Mouse (Mus musculus) intestine, embryonic 14.5 days (tissue): ENCODE results near the gene Pik3cd. TPM values are rescaled to one million over a fixed set of nuclear protein-coding genes. Genes with fewer than 3 reads are reported as not detected.

Experiments
- ATAC-seq: fragments of 200-750 bp; cut with Nextera tagmentation; replicated peaks from 2 replicates; pipeline ENCODE4 v1.8.0; 2017; ENCODE audit warnings: low read depth, moderate number of reproducible peaks, moderate TSS enrichment, moderate library complexity; ENCODE audit not compliant: low FRiP score, low TSS enrichment
- DNase-seq: peaks from one replicate; pipeline ENCODE4 v3.0.0-alpha.2; 2018; ENCODE audit warnings: low spot score
- H3K27ac ChIP-seq: fragments of 300-500 bp; sonication (generic); 2 replicates; pipeline ENCODE4 v1.5.1; 2014; ENCODE audit warnings: low read depth, mild to moderate bottlenecking, control low read depth
- H3K27me3 ChIP-seq: fragments of 300-500 bp; sonication (generic); replicated peaks from 2 replicates; pipeline ENCODE4 v1.6.1; 2014; ENCODE audit warnings: low read length, control low read depth; ENCODE audit not compliant: control insufficient read depth, insufficient read depth
- H3K36me3 ChIP-seq: fragments of 300-500 bp; sonication (generic); 2 replicates; pipeline ENCODE4 v1.6.1; 2014; ENCODE audit warnings: low read length, control low read depth; ENCODE audit not compliant: control insufficient read depth, insufficient read depth
- H3K4me1 ChIP-seq: fragments of 300-500 bp; sonication (generic); replicated peaks from 2 replicates; pipeline ENCODE4 v1.6.1; 2014; ENCODE audit warnings: low read length, control low read depth, mixed read lengths; ENCODE audit not compliant: control insufficient read depth, insufficient read depth
- H3K4me2 ChIP-seq: fragments of 300-500 bp; sonication (generic); 2 replicates; pipeline ENCODE4 v1.6.1; 2014; ENCODE audit warnings: low read length
- H3K4me3 ChIP-seq: fragments of 300-500 bp; sonication (generic); 2 replicates; pipeline ENCODE4 v1.5.1; 2014; ENCODE audit warnings: low read depth, low read length, control low read depth, mixed read lengths
- H3K9ac ChIP-seq: fragments of 300-500 bp; sonication (generic); 2 replicates; pipeline ENCODE4 v1.6.1; 2014; ENCODE audit warnings: mild to moderate bottlenecking, low read length
- H3K9me3 ChIP-seq: fragments of 300-500 bp; sonication (generic); 2 replicates; pipeline ENCODE4 v1.6.1; 2016; ENCODE audit warnings: low read length, control low read depth; ENCODE audit not compliant: control insufficient read depth
- WGBS: fragments of 180-500 bp; shearing (Covaris S2); extraction: QIAGEN DNeasy Blood & Tissue Kit; methylation state at CpG from one replicate; pipeline ENCODE4 v1.1.7; 2014; 5-methylcytosine and 5-hydroxymethylcytosine counted together
- polyA plus RNA-seq: library from polyadenylated mRNA; unstranded; fragments of >200 nt; fragmentation: Nextera tagmentation; extraction: Ambion mirVana; gene quantifications from 2 replicates; pipeline ENCODE4 v1.2.1, GENCODE M21; 2014

The Pik3cd gene
- polyA plus RNA-seq, 1 experiment from 2014 or later, result 5.2 TPM

DNA sequence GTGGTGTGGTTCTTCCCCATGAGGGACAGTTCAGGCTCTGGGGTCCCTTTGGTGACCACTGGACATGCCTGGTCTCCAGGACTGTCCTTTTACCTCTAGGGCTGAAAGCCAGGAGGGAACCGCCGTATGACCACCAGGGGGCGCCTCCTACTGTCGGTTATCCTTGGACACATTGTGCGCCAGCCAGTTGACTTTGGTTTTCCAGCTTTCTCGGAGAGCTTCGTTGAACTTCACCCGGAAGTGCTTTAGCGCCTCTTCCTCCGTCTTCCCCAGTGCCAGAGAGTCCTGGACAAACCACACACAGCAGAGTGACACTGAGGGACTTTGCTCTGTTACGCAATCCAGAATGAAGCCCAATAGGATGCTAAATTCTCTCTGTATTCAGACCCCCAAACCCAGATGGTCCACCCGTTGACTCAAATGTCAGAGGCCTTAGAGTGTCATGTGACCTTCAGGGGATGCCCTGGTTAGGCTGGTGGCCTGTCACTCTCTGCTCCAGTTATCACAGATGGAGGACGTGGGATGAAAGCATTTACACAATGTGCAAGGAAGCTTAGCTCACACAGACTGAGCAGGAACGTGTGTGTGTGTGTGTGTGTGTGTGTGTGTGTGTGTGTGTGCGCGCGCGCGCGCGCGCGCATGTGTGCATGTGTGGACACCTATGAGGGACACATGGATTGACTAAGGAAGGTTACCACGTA lies 51.7 kb downstream of the Pik3cd start:
- peaks cover 30% of the 10 kb centered on the region for H3K36me3 ChIP-seq
- no peak overlapping the region for H3K4me3 ChIP-seq
- no peak overlapping the region for H3K4me2 ChIP-seq
- no peak overlapping the region for H3K27ac ChIP-seq
- H3K9ac ChIP-seq, result no peak overlapping the region
- ATAC-seq, result 0 out of 2 replicates have a peak, but pooled peaks have one; percentile 30
- H3K27me3 ChIP-seq, result no peaks in the 10 kb centered on the region
- DNase-seq, result peak; percentile 79
- 67% methylated on average over 24 of the region's 24 CpGs for WGBS
- H3K9me3 ChIP-seq, result no peaks in the 10 kb centered on the region
- no peaks in the 10 kb centered on the region for H3K4me1 ChIP-seq

DNA sequence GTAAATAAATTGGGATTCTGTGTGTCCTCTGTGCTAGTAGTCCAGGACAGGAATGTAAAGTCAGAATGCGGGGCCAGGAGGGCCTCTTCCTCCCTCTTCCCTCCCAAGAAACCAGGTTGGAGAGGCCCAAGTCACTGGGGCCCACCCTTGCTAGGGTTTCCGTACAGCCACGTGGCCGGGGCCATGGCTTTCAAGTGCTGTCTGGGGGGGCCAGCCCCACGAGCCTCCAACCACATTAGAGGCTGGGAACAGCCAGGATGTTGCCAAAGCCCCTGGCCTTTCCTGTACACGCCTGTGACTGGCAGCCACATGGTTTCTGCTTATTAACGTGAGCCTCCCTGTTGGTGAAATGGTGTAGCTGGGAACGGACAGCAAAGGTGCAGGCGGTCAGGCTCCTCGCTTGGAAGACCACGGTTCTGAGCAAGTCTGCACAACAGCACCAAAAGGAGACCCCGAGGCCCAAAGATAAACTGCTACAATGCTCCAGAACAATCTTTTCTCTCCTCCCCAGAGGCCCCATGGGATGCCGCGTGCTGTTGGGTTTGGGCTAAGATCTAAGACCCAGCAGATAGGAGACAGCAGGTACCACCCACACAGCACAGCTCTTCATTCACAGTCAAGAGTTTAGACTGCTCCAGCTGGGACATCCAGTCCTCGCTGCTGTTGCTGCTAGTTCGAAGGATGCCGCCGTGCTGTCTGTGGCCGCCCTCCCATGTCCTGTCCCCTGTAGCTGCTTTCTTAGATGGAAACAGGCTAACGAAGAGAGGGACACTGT lies 54.2 kb downstream of the Pik3cd start:
- Histone ChIP-seq H3K4me3 (no peak overlapping the region), H3K36me3 (peaks cover 47% of the 10 kb centered on the region), H3K27ac (no peak overlapping the region), H3K9ac (no peak overlapping the region), H3K4me1 (no peaks in the 10 kb centered on the region), H3K27me3 (no peaks in the 10 kb centered on the region), H3K4me2 (no peak overlapping the region), H3K9me3 (no peaks in the 10 kb centered on the region)
- no peak for ATAC-seq
- no peak for DNase-seq
- 79% methylated on average over 20 of the region's 20 CpGs for WGBS

DNA sequence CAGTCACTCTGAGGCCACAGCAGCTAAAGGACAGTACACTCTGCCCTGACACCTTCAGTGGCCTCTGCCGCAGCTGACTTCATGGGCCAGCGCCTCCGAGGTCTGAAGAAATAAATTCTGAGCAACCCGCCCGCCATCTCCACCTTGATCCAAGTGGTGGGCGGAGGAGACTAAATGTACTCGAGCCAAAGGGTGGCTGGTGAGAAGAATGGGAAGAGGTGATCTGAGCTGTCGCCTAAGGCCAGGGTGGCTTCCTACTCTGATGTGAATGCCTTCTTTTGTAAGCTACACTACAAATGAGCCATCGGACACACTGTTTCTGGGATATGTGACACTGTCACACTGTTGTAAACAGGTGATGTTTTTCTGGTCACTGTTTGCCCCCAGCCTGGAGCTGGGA lies 56.6 kb downstream of the Pik3cd start:
- WGBS, result 92% methylated on average over 9 of the region's 9 CpGs
- Histone ChIP-seq H3K4me3 (no peak overlapping the region), H3K9me3 (no peaks in the 10 kb centered on the region), H3K4me1 (no peaks in the 10 kb centered on the region), H3K36me3 (peaks cover 67% of the 10 kb centered on the region), H3K4me2 (no peak overlapping the region), H3K27ac (no peak overlapping the region), H3K27me3 (no peaks in the 10 kb centered on the region), H3K9ac (no peak overlapping the region)
- ATAC-seq, result no peak
- no peak for DNase-seq

DNA sequence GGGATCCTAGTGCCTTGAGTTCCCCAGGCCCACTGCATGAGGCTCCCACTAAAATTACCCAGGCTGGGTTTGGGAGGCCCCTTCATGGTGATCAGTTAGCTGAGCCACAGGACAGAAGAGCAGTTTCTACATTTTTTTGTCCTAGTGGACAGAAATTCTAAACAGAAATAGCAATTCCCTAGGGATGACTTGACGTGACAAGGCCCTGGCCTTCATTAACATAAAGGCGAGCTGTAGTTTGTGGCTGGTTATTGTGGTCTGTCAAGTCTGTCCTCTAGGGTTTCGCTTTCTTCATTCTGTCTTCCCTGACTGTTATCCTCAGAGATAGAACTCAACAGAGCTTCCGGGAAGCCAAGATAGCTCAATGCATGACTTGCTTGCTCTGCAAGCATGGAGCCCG lies 60.4 kb downstream of the Pik3cd start:
- no peak overlapping the region for H3K27ac ChIP-seq
- no peaks in the 10 kb centered on the region for H3K27me3 ChIP-seq
- no peak overlapping the region for H3K4me2 ChIP-seq
- no peak for ATAC-seq
- no peak overlapping the region for H3K9ac ChIP-seq
- 86% methylated on average over 5 of the region's 5 CpGs for WGBS
- H3K4me3 ChIP-seq, result no peak overlapping the region
- H3K9me3 ChIP-seq, result no peaks in the 10 kb centered on the region
- H3K4me1 ChIP-seq, result no peaks in the 10 kb centered on the region
- no peak for DNase-seq
- peaks cover 72% of the 10 kb centered on the region for H3K36me3 ChIP-seq

- H3K36me3 ChIP-seq, result peaks cover 69% of the 10 kb centered on the region
- no peak for ATAC-seq
Observed at GRCm38 (mm10) chr4:149641400-149641799, 61.0 kb downstream of the Pik3cd start.

GRCm38 (mm10) chr4:149640831-149641230 lies 61.5 kb downstream of the Pik3cd start:
- H3K4me1 ChIP-seq, result no peaks in the 10 kb centered on the region
- H3K27me3 ChIP-seq, result no peaks in the 10 kb centered on the region
- H3K36me3 ChIP-seq, result peaks cover 69% of the 10 kb centered on the region
- ATAC-seq (no peak), DNase-seq (no peak)
- no peak overlapping the region for H3K4me2 ChIP-seq
- H3K9ac ChIP-seq, result no peak overlapping the region
- no peak overlapping the region for H3K27ac ChIP-seq
- WGBS, result 67% methylated on average over 9 of the region's 9 CpGs
- no peaks in the 10 kb centered on the region for H3K9me3 ChIP-seq
- H3K4me3 ChIP-seq, result no peak overlapping the region

More at GRCm38 (mm10) chr4:149641400-149641799, 61.0 kb downstream of the Pik3cd start:
- no peaks in the 10 kb centered on the region for H3K4me1 ChIP-seq
- DNase-seq, result no peak
- H3K9me3 ChIP-seq, result no peaks in the 10 kb centered on the region
- H3K4me3 ChIP-seq, result no peak overlapping the region
- 54% methylated on average over 8 of the region's 8 CpGs for WGBS
- H3K4me2 ChIP-seq, result no peak overlapping the region
- no peak overlapping the region for H3K27ac ChIP-seq
- no peak overlapping the region for H3K9ac ChIP-seq
- H3K27me3 ChIP-seq, result no peaks in the 10 kb centered on the region

GRCm38 (mm10) chr4:149637942-149638341 lies 64.4 kb downstream of the Pik3cd start:
- DNase-seq (no peak), ATAC-seq (no peak)
- H3K4me3 ChIP-seq, result no peak overlapping the region
- no peaks in the 10 kb centered on the region for H3K27me3 ChIP-seq
- no peak overlapping the region for H3K9ac ChIP-seq
- WGBS, result 95% methylated on average over 7 of the region's 7 CpGs
- H3K36me3 ChIP-seq, result peaks cover 67% of the 10 kb centered on the region
- H3K4me2 ChIP-seq, result no peak overlapping the region
- H3K9me3 ChIP-seq, result peaks cover 3% of the 10 kb centered on the region; the same call in 1 of the 2 replicates
- H3K27ac ChIP-seq, result no peak overlapping the region
- H3K4me1 ChIP-seq, result no peaks in the 10 kb centered on the region

DNA sequence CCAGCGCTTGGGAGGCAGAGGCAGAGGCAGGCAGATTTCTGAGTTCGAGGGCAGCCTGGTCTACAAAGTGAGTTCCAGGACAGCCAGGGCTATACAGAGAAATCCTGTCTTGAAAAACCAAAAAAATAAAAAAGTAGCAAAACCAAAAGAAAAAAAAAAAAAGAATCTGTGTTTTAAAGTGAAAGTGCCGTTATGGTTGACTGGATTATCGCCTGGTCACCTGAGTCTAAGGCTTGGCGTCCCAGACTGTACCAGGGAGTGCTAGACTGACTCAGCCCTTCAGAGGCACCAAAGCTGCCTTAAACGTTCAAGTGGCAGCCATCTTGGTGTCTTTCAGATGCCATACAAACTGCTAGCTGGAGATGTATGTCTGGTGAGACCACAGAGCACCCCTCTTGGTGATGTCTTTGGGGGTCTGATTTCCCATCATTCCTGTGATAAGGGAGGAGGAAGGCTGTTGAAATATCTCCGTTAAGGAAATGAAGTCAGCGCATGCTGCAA lies 66.4 kb downstream of the Pik3cd start:
- peaks cover 69% of the 10 kb centered on the region for H3K36me3 ChIP-seq
- H3K4me3 ChIP-seq, result no peak overlapping the region
- H3K4me1 ChIP-seq, result no peaks in the 10 kb centered on the region
- no peak overlapping the region for H3K4me2 ChIP-seq
- peaks cover 3% of the 10 kb centered on the region; the same call in 1 of the 2 replicates for H3K9me3 ChIP-seq
- no peak overlapping the region for H3K27ac ChIP-seq
- 89% methylated on average over 8 of the region's 8 CpGs for WGBS
- DNase-seq (no peak), ATAC-seq (no peak)
- no peaks in the 10 kb centered on the region for H3K27me3 ChIP-seq
- H3K9ac ChIP-seq, result no peak overlapping the region
